Mouse (Mus musculus): ENCODE measurements around the gene Gsdme. TPM values are rescaled to one million over a fixed set of nuclear protein-coding genes. Genes with fewer than 3 reads are reported as not detected.

Gene Gsdme
- total and polyA plus RNA-seq, 3 experiments: 0.27 to 1.5 TPM; not detected in 1

DNA sequence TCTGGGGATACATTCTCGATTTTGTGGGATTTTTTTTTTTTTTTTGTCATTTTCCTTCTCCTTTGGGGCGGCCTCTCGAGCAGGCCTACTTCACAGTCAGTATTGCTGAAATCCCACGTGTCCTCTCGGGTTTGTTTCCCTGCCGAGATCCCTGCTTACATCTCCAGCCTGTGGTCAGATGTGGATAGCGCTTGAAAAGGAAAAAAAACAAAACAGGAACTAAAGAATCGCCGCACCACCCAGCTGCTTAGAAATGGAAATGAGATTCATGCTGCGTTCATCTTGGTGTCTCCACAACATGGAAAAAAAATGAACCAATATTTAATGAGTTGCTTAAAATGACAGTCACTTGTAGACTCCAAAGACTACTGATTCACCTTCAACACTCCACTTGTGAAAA, 31.5 kb upstream of the Gsdme start:
- Histone ChIP-seq H3K4me3 (ENCODE audit: control insufficient read depth in 1 of 2, insufficient read depth in 1 of 2, low read depth in 2 of 2, low read length in 2 of 2) (peak overlapping the region in 1 of 2 experiments; percentile 25; a peak in 1 of 4 replicates), H3K27me3 (ENCODE audit: control insufficient read depth in 1 of 2, insufficient read depth in 2 of 2, low read length in 2 of 2) (no peaks in the 10 kb centered on the region), H3K79me2 (ENCODE audit: control insufficient read depth, insufficient read depth, low read length, poor library complexity) (no peaks in the 10 kb centered on the region), H3K9me3 (replicated peaks; ENCODE audit: insufficient read depth, low read length) (no peaks in the 10 kb centered on the region), H3K36me3 (ENCODE audit: control insufficient read depth in 1 of 2, insufficient read depth in 2 of 2, low read length in 2 of 2) (peaks cover 0 to 6% of the 10 kb centered on the region in 2 experiments; a peak in 2 of 4 replicates), H3K9ac (ENCODE audit: control insufficient read depth, low read depth, low read length, poor library complexity, severe bottlenecking) (no peak overlapping the region), H3K4me1 (ENCODE audit: control insufficient read depth in 1 of 2, insufficient read depth in 2 of 2, low read length in 2 of 2) (peaks cover 0 to 15% of the 10 kb centered on the region in 2 experiments; a peak in 3 of 4 replicates), H3K27ac (ENCODE audit: control insufficient read depth, low read depth, low read length) (no peak overlapping the region)
- TF ChIP-seq MYB (IDR thresholded peaks at IDR 0.05; ENCODE audit: low read depth, low read length) (no peak), ZNF384 (IDR thresholded peaks at IDR 0.05; ENCODE audit: low read depth, low read length) (peak; percentile 42; the same call in 1 of the 2 replicates)
- peak; percentile 36 for DNase-seq (ENCODE audit: low read depth, low spot score)

GRCm38 (mm10) chr6:50294128-50294527, 30.5 kb upstream of the Gsdme start:
- no peaks in the 10 kb centered on the region for H3K79me2 ChIP-seq (ENCODE audit: control insufficient read depth, insufficient read depth, low read length, poor library complexity)
- TF ChIP-seq ZNF384 (IDR thresholded peaks at IDR 0.05; ENCODE audit: low read depth, low read length) (peak; percentile 32; the same call in 1 of the 2 replicates), HCFC1 (IDR thresholded peaks at IDR 0.05; ENCODE audit: low read depth, low read length) (peak; percentile 54; the same call in 1 of the 2 replicates), POLR2AphosphoS5 (IDR thresholded peaks at IDR 0.05; ENCODE audit: borderline replicate concordance, low read depth, low read length) (no peak), TBP (IDR thresholded peaks at IDR 0.05; ENCODE audit: low read depth, low read length) (no peak), CTCF (IDR thresholded peaks at IDR 0.05 in 2 of 3, conservative IDR thresholded peaks at IDR 0.05 in 1 of 3; ENCODE audit: control insufficient read depth in 1 of 3, insufficient read depth in 1 of 3, low read depth in 2 of 3, low read length in 3 of 3, poor library complexity in 1 of 3, severe bottlenecking in 1 of 3) (peak in 2 of 3 experiments; percentile 49 to 97), SMC3 (IDR thresholded peaks at IDR 0.05; ENCODE audit: low read depth, low read length) (peak; percentile 99), SIN3A (IDR thresholded peaks at IDR 0.05; ENCODE audit: low read length) (peak; percentile 71; the same call in 1 of the 2 replicates), MYC (IDR thresholded peaks at IDR 0.05; ENCODE audit: low read depth, low read length) (peak; percentile 69; the same call in 1 of the 2 replicates), ZC3H11A (IDR thresholded peaks at IDR 0.05; ENCODE audit: low read depth, low read length) (peak; percentile 98)
- H3K27me3 ChIP-seq (ENCODE audit: control insufficient read depth in 1 of 2, insufficient read depth in 2 of 2, low read length in 2 of 2): no peaks in the 10 kb centered on the region
- H3K4me1 ChIP-seq (ENCODE audit: control insufficient read depth in 1 of 2, insufficient read depth in 2 of 2, low read length in 2 of 2): peaks cover 0 to 15% of the 10 kb centered on the region in 2 experiments; a peak in 3 of 4 replicates
- peak; percentile 93 for DNase-seq (ENCODE audit: low read depth, low spot score)
- peaks cover 0 to 6% of the 10 kb centered on the region in 2 experiments; a peak in 2 of 4 replicates for H3K36me3 ChIP-seq (ENCODE audit: control insufficient read depth in 1 of 2, insufficient read depth in 2 of 2, low read length in 2 of 2)
- H3K9me3 ChIP-seq (replicated peaks; ENCODE audit: insufficient read depth, low read length): no peaks in the 10 kb centered on the region
- H3K27ac ChIP-seq (ENCODE audit: control insufficient read depth, low read depth, low read length): no peak overlapping the region
- no peak overlapping the region for H3K9ac ChIP-seq (ENCODE audit: control insufficient read depth, low read depth, low read length, poor library complexity, severe bottlenecking)
- H3K4me3 ChIP-seq (ENCODE audit: control insufficient read depth in 1 of 2, insufficient read depth in 1 of 2, low read depth in 2 of 2, low read length in 2 of 2): no peak overlapping the region

GRCm38 (mm10) chr6:50291650-50292049, 28.0 kb upstream of the Gsdme start:
- peaks cover 0 to 6% of the 10 kb centered on the region in 2 experiments; a peak in 2 of 4 replicates for H3K36me3 ChIP-seq (ENCODE audit: control insufficient read depth in 1 of 2, insufficient read depth in 2 of 2, low read length in 2 of 2)
- no peaks in the 10 kb centered on the region for H3K27me3 ChIP-seq (ENCODE audit: control insufficient read depth in 1 of 2, insufficient read depth in 2 of 2, low read length in 2 of 2)
- no peak overlapping the region for H3K9ac ChIP-seq (ENCODE audit: control insufficient read depth, low read depth, low read length, poor library complexity, severe bottlenecking)
- H3K79me2 ChIP-seq (ENCODE audit: control insufficient read depth, insufficient read depth, low read length, poor library complexity): no peaks in the 10 kb centered on the region
- no peak overlapping the region for H3K27ac ChIP-seq (ENCODE audit: control insufficient read depth, low read depth, low read length)
- H3K4me1 ChIP-seq (ENCODE audit: control insufficient read depth in 1 of 2, insufficient read depth in 2 of 2, low read length in 2 of 2): peaks cover 0 to 15% of the 10 kb centered on the region in 2 experiments; a peak in 3 of 4 replicates
- peak; percentile 78 for DNase-seq (ENCODE audit: low read depth, low spot score)
- peak overlapping the region; percentile 4 to 29; a peak in 3 of 4 replicates for H3K4me3 ChIP-seq (ENCODE audit: control insufficient read depth in 1 of 2, insufficient read depth in 1 of 2, low read depth in 2 of 2, low read length in 2 of 2)
- no peaks in the 10 kb centered on the region for H3K9me3 ChIP-seq (replicated peaks; ENCODE audit: insufficient read depth, low read length)
- TF ChIP-seq CTCF (IDR thresholded peaks at IDR 0.05 in 2 of 3, conservative IDR thresholded peaks at IDR 0.05 in 1 of 3; ENCODE audit: control insufficient read depth in 1 of 3, insufficient read depth in 1 of 3, low read depth in 2 of 3, low read length in 3 of 3, poor library complexity in 1 of 3, severe bottlenecking in 1 of 3) (no peak), ZNF384 (IDR thresholded peaks at IDR 0.05; ENCODE audit: low read depth, low read length) (no peak), CHD2 (IDR thresholded peaks at IDR 0.05; ENCODE audit: low read length) (no peak), MYB (IDR thresholded peaks at IDR 0.05; ENCODE audit: low read depth, low read length) (no peak), ZC3H11A (IDR thresholded peaks at IDR 0.05; ENCODE audit: low read depth, low read length) (no peak), ZMIZ1 (IDR thresholded peaks at IDR 0.05; ENCODE audit: low read depth, low read length) (no peak), TCF12 (IDR thresholded peaks at IDR 0.05; ENCODE audit: low read depth, low read length) (peak; percentile 63), GATA1 (IDR thresholded peaks at IDR 0.05; ENCODE audit: low read depth, low read length) (peak; percentile 60; the same call in 1 of the 2 replicates), JUND (IDR thresholded peaks at IDR 0.05; ENCODE audit: low read depth, low read length) (peak; percentile 25; the same call in 1 of the 2 replicates), MYC (IDR thresholded peaks at IDR 0.05; ENCODE audit: low read depth, low read length) (peak; percentile 57; the same call in 1 of the 2 replicates), KAT2A (conservative IDR thresholded peaks at IDR 0.05; ENCODE audit: low read depth, low read length) (no peak), NELFE (IDR thresholded peaks at IDR 0.05; ENCODE audit: low read depth, low read length) (no peak), BHLHE40 (IDR thresholded peaks at IDR 0.05; ENCODE audit: borderline replicate concordance, low read depth, low read length) (no peak), MAZ (IDR thresholded peaks at IDR 0.05; ENCODE audit: low read depth, low read length) (0 out of 2 replicates have a peak, but pooled peaks have one; percentile 39), TAL1 (IDR thresholded peaks at IDR 0.05; ENCODE audit: low read length) (no peak; the same call in 1 of the 2 replicates), GABPA (IDR thresholded peaks at IDR 0.05; ENCODE audit: low read depth, low read length) (no peak), POLR2A (IDR thresholded peaks at IDR 0.05; ENCODE audit: control insufficient read depth in 1 of 2, insufficient read depth in 1 of 2, low read depth in 1 of 2, low read length in 2 of 2, poor library complexity in 1 of 2) (no peak), SMC3 (IDR thresholded peaks at IDR 0.05; ENCODE audit: low read depth, low read length) (peak; percentile 17; the same call in 1 of the 2 replicates), MAX (IDR thresholded peaks at IDR 0.05; ENCODE audit: low read length) (peak; percentile 59), MXI1 (IDR thresholded peaks at IDR 0.05; ENCODE audit: low read depth, low read length) (0 out of 2 replicates have a peak, but pooled peaks have one; percentile 33)

Data from MEL (cell line).